Mouse (Mus musculus): Measurements from ENCODE around the gene 1700030K09Rik. TPM values are rescaled to one million over a fixed set of nuclear protein-coding genes. Genes with fewer than 3 reads are reported as not detected.

Gene 1700030K09Rik
- polyA plus RNA-seq (2012; rRNA removed): 6.8 and 7.2 TPM in 2 replicates

DNA sequence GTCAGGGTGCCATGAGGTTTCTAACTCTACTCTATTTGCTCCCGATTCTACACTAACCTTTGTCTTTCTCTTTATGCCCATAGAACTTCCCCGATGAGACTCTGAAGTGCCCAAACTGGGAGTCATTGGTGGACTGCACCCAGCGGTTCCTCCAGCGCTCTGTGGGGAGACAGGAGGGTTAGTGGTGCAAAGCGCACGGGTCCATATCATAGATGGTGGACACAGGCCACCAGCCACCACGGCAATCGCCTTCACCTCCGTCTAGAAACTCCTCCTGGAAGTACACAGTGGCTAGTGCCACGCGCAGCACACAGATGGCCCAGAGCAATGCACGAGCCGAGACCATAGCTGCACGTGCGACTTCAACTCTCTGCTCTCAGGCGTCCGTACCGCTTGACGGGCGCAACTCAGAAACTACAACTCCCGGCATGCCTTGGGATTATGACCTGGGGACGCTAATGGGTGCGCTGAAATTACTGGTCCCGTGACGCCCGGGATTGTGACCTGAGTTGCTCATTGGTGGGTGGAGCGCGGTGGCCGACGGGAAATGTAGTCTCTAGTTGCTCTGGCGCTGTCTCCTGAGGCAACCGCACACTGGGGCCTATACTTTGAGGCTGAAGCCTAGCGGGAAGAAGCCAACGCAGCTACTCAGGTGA is at the start of gene 1700030K09Rik, which contains the start of gene Calr3:
1700030K09Rik (plus strand) TSS at position 543 of the 656 bp plus-strand sequence.
Calr3 (minus strand) TSS at position 533 of the 656 bp plus-strand sequence.
- peak; percentile 99 for DNase-seq
- TF ChIP-seq POLR2A (IDR thresholded peaks at IDR 0.05; ENCODE audit: low read depth, low read length): no peak
- no peak for TF ChIP-seq CTCF (conservative IDR thresholded peaks at IDR 0.05; ENCODE audit: insufficient read depth, insufficient read length, low read depth, low read length)
- 5% methylated on average over 34 of the region's 34 CpGs for WGBS
- Histone ChIP-seq H3K36me3 (ENCODE audit: control insufficient read depth, insufficient read depth, low read length) (no peaks in the 10 kb centered on the region), H3K27me3 (replicated peaks; ENCODE audit: control insufficient read depth, insufficient read depth, low read length) (no peaks in the 10 kb centered on the region), H3K4me3 (ENCODE audit: insufficient read depth, low read depth, low read length) (peak within 1 kb of the TSS; percentile 56), H3K4me1 (ENCODE audit: control insufficient read depth, insufficient read depth, low read length) (no peaks in the 10 kb centered on the region; the same call in 1 of the 2 replicates), H3K27ac (ENCODE audit: insufficient read depth, low read depth, low read length) (peak within 1 kb of the TSS; percentile 14; the same call in 1 of the 2 replicates)

DNA sequence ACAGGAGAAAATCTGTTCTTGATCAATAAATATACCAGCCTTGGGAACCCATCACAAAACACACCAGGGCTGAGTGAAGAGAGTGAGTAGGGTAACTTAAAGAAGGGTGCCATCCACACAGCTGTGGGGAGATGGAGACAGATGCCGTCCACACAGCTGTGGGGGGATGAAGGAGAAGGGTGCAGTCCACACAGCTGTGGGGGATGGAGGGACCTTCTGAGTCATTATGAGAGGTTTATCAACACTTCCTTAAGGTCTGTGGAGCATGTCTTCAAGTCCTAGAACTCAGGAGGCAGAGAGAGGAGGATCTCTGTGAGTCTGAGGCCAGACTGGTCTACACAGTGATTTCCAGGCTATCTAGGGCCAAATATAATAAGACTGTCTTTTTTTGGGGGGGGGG is 42.3 kb upstream of the 1700030K09Rik start:
- Histone ChIP-seq H3K4me1 (ENCODE audit: control insufficient read depth, insufficient read depth, low read length) (no peaks in the 10 kb centered on the region), H3K4me3 (ENCODE audit: insufficient read depth, low read depth, low read length) (no peak overlapping the region), H3K27ac (ENCODE audit: insufficient read depth, low read depth, low read length) (no peak overlapping the region), H3K36me3 (ENCODE audit: control insufficient read depth, insufficient read depth, low read length) (no peaks in the 10 kb centered on the region), H3K27me3 (replicated peaks; ENCODE audit: control insufficient read depth, insufficient read depth, low read length) (no peaks in the 10 kb centered on the region)
- DNase-seq: no peak
- TF ChIP-seq CTCF (conservative IDR thresholded peaks at IDR 0.05; ENCODE audit: insufficient read depth, insufficient read length, low read depth, low read length) (no peak), POLR2A (IDR thresholded peaks at IDR 0.05; ENCODE audit: low read depth, low read length) (no peak)
- WGBS: 96% methylated on average over 1 of the region's 1 CpGs

DNA sequence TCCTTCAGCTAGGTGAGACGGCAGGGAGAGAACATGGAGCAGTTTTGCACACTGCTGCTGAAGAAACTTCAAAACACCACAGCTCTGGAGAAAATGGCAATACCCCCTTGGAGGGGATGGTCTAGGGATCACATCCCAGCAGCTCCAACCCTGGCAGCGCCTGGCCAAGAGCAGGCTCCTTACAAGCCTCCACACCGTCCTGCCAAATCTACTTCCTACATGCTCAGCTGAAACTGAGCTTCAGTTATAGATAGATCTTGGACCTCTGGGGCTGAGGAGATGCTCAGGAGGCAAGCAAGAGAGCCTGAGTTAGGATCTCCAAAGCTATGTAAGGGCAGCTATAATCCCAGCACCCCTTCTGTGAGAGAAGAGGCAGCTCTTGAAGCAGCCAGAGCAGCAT is 40.7 kb upstream of the 1700030K09Rik start:
- Histone ChIP-seq H3K4me1 (ENCODE audit: control insufficient read depth, insufficient read depth, low read length) (no peaks in the 10 kb centered on the region), H3K27me3 (replicated peaks; ENCODE audit: control insufficient read depth, insufficient read depth, low read length) (no peaks in the 10 kb centered on the region), H3K36me3 (ENCODE audit: control insufficient read depth, insufficient read depth, low read length) (no peaks in the 10 kb centered on the region), H3K27ac (ENCODE audit: insufficient read depth, low read depth, low read length) (no peak overlapping the region), H3K4me3 (ENCODE audit: insufficient read depth, low read depth, low read length) (no peak overlapping the region)
- 93% methylated on average over 3 of the region's 3 CpGs for WGBS
- DNase-seq: no peak
- TF ChIP-seq CTCF (conservative IDR thresholded peaks at IDR 0.05; ENCODE audit: insufficient read depth, insufficient read length, low read depth, low read length): no peak
- no peak for TF ChIP-seq POLR2A (IDR thresholded peaks at IDR 0.05; ENCODE audit: low read depth, low read length)

DNA sequence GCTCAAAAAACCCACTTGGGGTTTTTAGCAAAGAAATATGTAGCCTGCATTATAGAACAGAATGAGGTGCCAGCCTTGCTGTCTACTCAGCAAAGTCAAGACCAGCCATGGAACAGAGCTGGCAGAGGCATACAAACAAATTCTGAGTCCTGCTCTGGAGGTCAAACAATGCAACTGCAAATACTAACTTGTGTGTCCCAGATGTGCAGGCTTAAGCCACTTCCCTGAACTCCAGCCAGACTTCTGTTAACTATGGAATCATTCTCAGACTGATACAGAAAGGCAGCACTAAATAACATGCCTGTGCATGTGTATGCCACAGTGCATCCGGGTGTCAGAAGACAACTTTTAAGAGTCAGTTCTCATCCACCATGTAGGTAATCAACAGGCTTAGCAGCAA is 35.8 kb upstream of the 1700030K09Rik start:
- peak; percentile 16 for DNase-seq
- no peak for TF ChIP-seq POLR2A (IDR thresholded peaks at IDR 0.05; ENCODE audit: low read depth, low read length)
- no peak for TF ChIP-seq CTCF (conservative IDR thresholded peaks at IDR 0.05; ENCODE audit: insufficient read depth, insufficient read length, low read depth, low read length)
- Histone ChIP-seq H3K4me1 (ENCODE audit: control insufficient read depth, insufficient read depth, low read length) (peaks cover 11% of the 10 kb centered on the region), H3K36me3 (ENCODE audit: control insufficient read depth, insufficient read depth, low read length) (no peaks in the 10 kb centered on the region), H3K27me3 (replicated peaks; ENCODE audit: control insufficient read depth, insufficient read depth, low read length) (no peaks in the 10 kb centered on the region), H3K4me3 (ENCODE audit: insufficient read depth, low read depth, low read length) (no peak overlapping the region), H3K27ac (ENCODE audit: insufficient read depth, low read depth, low read length) (no peak overlapping the region)
- 75% methylated on average over 1 of the region's 1 CpGs for WGBS

GRCm38 (mm10) chr8:72409443-72409842 is 34.2 kb upstream of the 1700030K09Rik start:
- no peak for DNase-seq
- Histone ChIP-seq H3K36me3 (ENCODE audit: control insufficient read depth, insufficient read depth, low read length) (no peaks in the 10 kb centered on the region), H3K4me1 (ENCODE audit: control insufficient read depth, insufficient read depth, low read length) (peaks cover 11% of the 10 kb centered on the region), H3K4me3 (ENCODE audit: insufficient read depth, low read depth, low read length) (no peak overlapping the region), H3K27me3 (replicated peaks; ENCODE audit: control insufficient read depth, insufficient read depth, low read length) (no peaks in the 10 kb centered on the region), H3K27ac (ENCODE audit: insufficient read depth, low read depth, low read length) (no peak overlapping the region)
- 49% methylated on average over 3 of the region's 3 CpGs for WGBS
- TF ChIP-seq CTCF (conservative IDR thresholded peaks at IDR 0.05; ENCODE audit: insufficient read depth, insufficient read length, low read depth, low read length) (no peak), POLR2A (IDR thresholded peaks at IDR 0.05; ENCODE audit: low read depth, low read length) (no peak)

- TF ChIP-seq CTCF (conservative IDR thresholded peaks at IDR 0.05; ENCODE audit: insufficient read depth, insufficient read length, low read depth, low read length) (no peak), POLR2A (IDR thresholded peaks at IDR 0.05; ENCODE audit: low read depth, low read length) (no peak)
- peaks cover 36% of the 10 kb centered on the region for H3K4me1 ChIP-seq (ENCODE audit: control insufficient read depth, insufficient read depth, low read length)
Measured at GRCm38 (mm10) chr8:72413839-72414238, 29.8 kb upstream of the 1700030K09Rik start.

DNA sequence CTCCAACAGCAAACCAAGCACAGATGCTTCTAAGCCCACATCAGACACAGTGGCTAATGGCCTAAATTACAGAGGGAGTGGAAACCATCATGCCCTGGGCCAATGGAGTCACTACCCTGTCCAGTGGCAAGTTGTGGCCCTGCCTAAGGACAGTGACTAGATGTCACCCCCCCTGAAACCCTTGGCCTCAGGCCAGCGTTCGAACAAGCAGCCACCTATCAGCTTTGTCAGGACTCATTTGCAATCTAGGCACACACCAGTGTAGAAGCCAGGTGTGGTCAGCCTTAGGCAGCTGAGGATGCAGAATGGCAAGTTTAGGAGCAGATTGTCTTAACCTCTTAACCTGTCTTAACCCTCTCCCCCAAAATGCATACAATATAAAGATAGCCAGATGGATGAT is 28.4 kb upstream of the 1700030K09Rik start:
- WGBS: 48% methylated on average over 2 of the region's 2 CpGs
- Histone ChIP-seq H3K27ac (ENCODE audit: insufficient read depth, low read depth, low read length) (no peak overlapping the region), H3K4me1 (ENCODE audit: control insufficient read depth, insufficient read depth, low read length) (peaks cover 44% of the 10 kb centered on the region), H3K36me3 (ENCODE audit: control insufficient read depth, insufficient read depth, low read length) (no peaks in the 10 kb centered on the region), H3K4me3 (ENCODE audit: insufficient read depth, low read depth, low read length) (no peak overlapping the region), H3K27me3 (replicated peaks; ENCODE audit: control insufficient read depth, insufficient read depth, low read length) (no peaks in the 10 kb centered on the region)
- no peak for DNase-seq
- TF ChIP-seq CTCF (conservative IDR thresholded peaks at IDR 0.05; ENCODE audit: insufficient read depth, insufficient read length, low read depth, low read length) (no peak), POLR2A (IDR thresholded peaks at IDR 0.05; ENCODE audit: low read depth, low read length) (no peak)

More at GRCm38 (mm10) chr8:72413839-72414238, 29.8 kb upstream of the 1700030K09Rik start:
- Histone ChIP-seq H3K4me3 (ENCODE audit: insufficient read depth, low read depth, low read length) (no peak overlapping the region), H3K27ac (ENCODE audit: insufficient read depth, low read depth, low read length) (no peak overlapping the region), H3K36me3 (ENCODE audit: control insufficient read depth, insufficient read depth, low read length) (no peaks in the 10 kb centered on the region), H3K27me3 (replicated peaks; ENCODE audit: control insufficient read depth, insufficient read depth, low read length) (no peaks in the 10 kb centered on the region)
- no peak for DNase-seq
- 77% methylated on average over 7 of the region's 7 CpGs for WGBS
